Mouse (Mus musculus) lung, postnatal 0 days (tissue): ENCODE measurements around the gene Osbpl6.

ENCODE experiments used
- CTCF ChIP-seq: IDR thresholded peaks from 2 replicates; pipeline ENCODE4 v1.5.1; 2016; ENCODE audit warnings: antibody characterized with exemption, mild to moderate bottlenecking
- EP300 ChIP-seq: IDR thresholded peaks from 2 replicates; pipeline ENCODE4 v1.6.1; 2016; ENCODE audit warnings: antibody characterized with exemption, mild to moderate bottlenecking, control low read depth

DNA sequence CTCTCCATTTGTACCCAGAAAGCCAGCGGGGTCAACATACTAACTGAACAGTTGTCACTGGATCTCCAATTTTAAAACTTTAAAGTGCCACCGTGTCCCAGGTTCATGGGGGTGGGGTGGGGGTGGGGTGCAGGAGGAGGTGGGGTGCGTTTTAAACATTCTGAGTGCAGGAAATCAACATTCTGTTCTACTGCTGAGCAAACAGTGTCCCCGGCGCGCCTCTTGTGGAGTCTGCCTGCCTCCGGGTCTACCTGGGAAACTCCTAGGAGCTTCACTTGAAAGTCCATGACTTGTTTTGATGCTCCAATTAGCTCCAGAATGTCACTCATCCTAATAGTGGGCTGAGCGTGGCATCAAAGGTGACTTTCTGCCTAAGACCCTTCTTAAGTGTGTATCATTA, 139.2 kb downstream of the Osbpl6 start:
- TF ChIP-seq CTCF (no peak), EP300 (no peak)
